Mouse (Mus musculus): ENCODE measurements around the gene Cst7.

DNA sequence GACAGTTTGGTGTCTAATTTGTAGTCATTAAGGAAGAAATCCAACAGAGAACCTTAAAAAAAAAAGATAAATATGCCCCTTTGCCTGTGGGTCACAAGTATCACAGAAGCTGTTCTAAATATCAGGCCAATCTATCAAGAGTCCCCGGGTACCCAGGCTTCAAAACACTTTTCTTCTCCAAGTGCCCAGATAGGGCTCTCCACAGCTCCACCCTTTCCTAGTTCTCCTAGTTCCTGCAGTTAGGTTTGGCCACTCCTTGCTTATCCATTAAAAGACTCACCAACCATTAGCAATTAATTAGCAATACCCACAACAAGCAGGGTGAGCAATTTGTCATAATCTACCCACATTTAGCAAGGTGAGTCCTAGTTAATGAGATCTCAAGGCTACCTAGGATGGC lies 36.9 kb downstream of the Cst7 start:
- TF ChIP-seq CTCF (IDR thresholded peaks at IDR 0.05; ENCODE audit: low read depth) (no peak), EP300 (IDR thresholded peaks at IDR 0.05; ENCODE audit: low read depth) (no peak)

Measured in liver, postnatal 0 days (tissue).